Mouse (Mus musculus) adrenal gland, postnatal 25 days (tissue): Measurements from ENCODE around the gene Tsc22d1. TPM values are rescaled to one million over a fixed set of nuclear protein-coding genes. Genes with fewer than 3 reads are reported as not detected.

ENCODE experiments used
- DNase-seq: peaks from one replicate; pipeline ENCODE4 v3.0.0; 2021; ENCODE audit warnings: mixed read lengths
- total RNA-seq: library from RNA; stranded (reverse); gene quantifications from 2 replicates; pipeline ENCODE4 v1.2.3, GENCODE M21; 2021

Gene Tsc22d1
- total RNA-seq, 1 experiment from 2014 or later, result 1,277 TPM

- no peak for DNase-seq
These were observed 27.4 kb downstream of the Tsc22d1 start for GRCm38 (mm10) chr14:76442160-76442559.

GRCm38 (mm10) chr14:76448987-76449386, 34.2 kb downstream of the Tsc22d1 start:
- DNase-seq, result no peak

GRCm38 (mm10) chr14:76451011-76451410, 36.2 kb downstream of the Tsc22d1 start:
- no peak for DNase-seq

GRCm38 (mm10) chr14:76452751-76453360, 38.1 kb downstream of the Tsc22d1 start:
- DNase-seq, result no peak

- DNase-seq, result no peak
These were observed 39.9 kb downstream of the Tsc22d1 start for GRCm38 (mm10) chr14:76454673-76455072.

- DNase-seq, result no peak
These were observed 40.4 kb downstream of the Tsc22d1 start for GRCm38 (mm10) chr14:76455159-76455558.

GRCm38 (mm10) chr14:76457696-76458095, 42.9 kb downstream of the Tsc22d1 start:
- DNase-seq, result no peak

- no peak for DNase-seq
These were observed 45.4 kb downstream of the Tsc22d1 start for GRCm38 (mm10) chr14:76460181-76460580.

- no peak for DNase-seq
These were observed 46.5 kb downstream of the Tsc22d1 start for GRCm38 (mm10) chr14:76461182-76461775.

- no peak for DNase-seq
These were observed 48.8 kb downstream of the Tsc22d1 start for GRCm38 (mm10) chr14:76463414-76464098.

- DNase-seq, result no peak
These were observed 50.2 kb downstream of the Tsc22d1 start for GRCm38 (mm10) chr14:76464967-76465366.

- peak; percentile 83 for DNase-seq
These were observed 52.0 kb downstream of the Tsc22d1 start for GRCm38 (mm10) chr14:76466641-76467323.

- DNase-seq, result no peak
These were observed 53.2 kb downstream of the Tsc22d1 start for GRCm38 (mm10) chr14:76467932-76468331.

GRCm38 (mm10) chr14:76471301-76471700, 56.5 kb downstream of the Tsc22d1 start:
- DNase-seq, result no peak

- DNase-seq, result no peak
These were observed 57.7 kb downstream of the Tsc22d1 start for GRCm38 (mm10) chr14:76472487-76472886.

GRCm38 (mm10) chr14:76473404-76473803, 58.6 kb downstream of the Tsc22d1 start:
- DNase-seq, result peak; percentile 40

- DNase-seq, result no peak
These were observed 59.4 kb downstream of the Tsc22d1 start for GRCm38 (mm10) chr14:76474165-76474564.

GRCm38 (mm10) chr14:76476770-76477169, 62.0 kb downstream of the Tsc22d1 start:
- DNase-seq, result no peak

- DNase-seq, result no peak
These were observed 63.3 kb downstream of the Tsc22d1 start for GRCm38 (mm10) chr14:76478076-76478475.

GRCm38 (mm10) chr14:76478616-76479015, 63.9 kb downstream of the Tsc22d1 start:
- peak; percentile 49 for DNase-seq

GRCm38 (mm10) chr14:76479867-76480266, 65.1 kb downstream of the Tsc22d1 start:
- DNase-seq, result no peak

- DNase-seq, result no peak
These were observed 65.7 kb downstream of the Tsc22d1 start for GRCm38 (mm10) chr14:76480507-76480906.

- DNase-seq, result no peak
These were observed 68.9 kb downstream of the Tsc22d1 start for GRCm38 (mm10) chr14:76483701-76484100.
